Mouse (Mus musculus): ENCODE data around the gene Mpp3. TPM values are rescaled to one million over a fixed set of nuclear protein-coding genes. Genes with fewer than 3 reads are reported as not detected.

Mpp3 gene
- polyA plus RNA-seq, 1 experiment from 2014 or later = 18.4 TPM

- WGBS = 95% methylated on average over 13 of the region's 13 CpGs
- H3K4me3 ChIP-seq = no peak overlapping the region
- 0 out of 2 replicates have a peak, but pooled peaks cover 4% of the 10 kb centered on the region for H3K27me3 ChIP-seq (ENCODE audit: low read depth, poor library complexity, severe bottlenecking)
- DNase-seq (ENCODE audit: low spot score) = no peak
- H3K36me3 ChIP-seq = peaks cover 61% of the 10 kb centered on the region
- H3K27ac ChIP-seq = no peak overlapping the region
- no peaks in the 10 kb centered on the region for H3K9me3 ChIP-seq (replicated peaks)
- peaks cover 44% of the 10 kb centered on the region for H3K4me1 ChIP-seq
These were observed 4.9 kb downstream of the Mpp3 start for GRCm38 (mm10) chr11:102023406-102023805.

- H3K36me3 ChIP-seq = peaks cover 83% of the 10 kb centered on the region
- peaks cover 28% of the 10 kb centered on the region for H3K4me1 ChIP-seq
- H3K27ac ChIP-seq = no peak overlapping the region
- H3K4me3 ChIP-seq = no peak overlapping the region
- no peak for DNase-seq (ENCODE audit: low spot score)
- 71% methylated on average over 5 of the region's 5 CpGs for WGBS
- H3K27me3 ChIP-seq (ENCODE audit: low read depth, poor library complexity, severe bottlenecking) = no peaks in the 10 kb centered on the region
- no peaks in the 10 kb centered on the region for H3K9me3 ChIP-seq (replicated peaks)
These were observed 7.1 kb downstream of the Mpp3 start for GRCm38 (mm10) chr11:102021196-102021595.

- no peak for DNase-seq (ENCODE audit: low spot score)
- Histone ChIP-seq H3K4me3 (no peak overlapping the region), H3K36me3 (peaks cover 90% of the 10 kb centered on the region), H3K27me3 (ENCODE audit: low read depth, poor library complexity, severe bottlenecking) (no peaks in the 10 kb centered on the region), H3K4me1 (peaks cover 23% of the 10 kb centered on the region), H3K27ac (no peak overlapping the region), H3K9me3 (replicated peaks) (no peaks in the 10 kb centered on the region)
- WGBS = 86% methylated on average over 9 of the region's 9 CpGs
These were observed 8.5 kb downstream of the Mpp3 start for GRCm38 (mm10) chr11:102019736-102020135.

- Histone ChIP-seq H3K9me3 (replicated peaks) (no peaks in the 10 kb centered on the region), H3K4me3 (no peak overlapping the region), H3K4me1 (peaks cover 15% of the 10 kb centered on the region), H3K27me3 (ENCODE audit: low read depth, poor library complexity, severe bottlenecking) (no peaks in the 10 kb centered on the region), H3K36me3 (peaks cover 94% of the 10 kb centered on the region), H3K27ac (no peak overlapping the region)
- WGBS = 97% methylated on average over 1 of the region's 1 CpGs
- no peak for DNase-seq (ENCODE audit: low spot score)
These were observed 12.1 kb downstream of the Mpp3 start for GRCm38 (mm10) chr11:102016136-102016535.

- 70% methylated on average over 6 of the region's 6 CpGs for WGBS
- peaks cover 19% of the 10 kb centered on the region for H3K4me1 ChIP-seq
- peaks cover 98% of the 10 kb centered on the region for H3K36me3 ChIP-seq
- no peaks in the 10 kb centered on the region for H3K9me3 ChIP-seq (replicated peaks)
- H3K4me3 ChIP-seq = no peak overlapping the region
- DNase-seq (ENCODE audit: low spot score) = no peak
- no peaks in the 10 kb centered on the region for H3K27me3 ChIP-seq (ENCODE audit: low read depth, poor library complexity, severe bottlenecking)
- H3K27ac ChIP-seq = peak overlapping the region; percentile 6; the same call in 1 of the 2 replicates
These were observed 12.8 kb downstream of the Mpp3 start for GRCm38 (mm10) chr11:102015472-102015871.

- H3K27ac ChIP-seq = no peak overlapping the region
- no peaks in the 10 kb centered on the region for H3K9me3 ChIP-seq (replicated peaks)
- DNase-seq (ENCODE audit: low spot score) = no peak
- peaks cover 31% of the 10 kb centered on the region for H3K4me1 ChIP-seq
- H3K27me3 ChIP-seq (ENCODE audit: low read depth, poor library complexity, severe bottlenecking) = no peaks in the 10 kb centered on the region
- H3K36me3 ChIP-seq = peaks cover 99% of the 10 kb centered on the region
- 89% methylated on average over 8 of the region's 8 CpGs for WGBS
- no peak overlapping the region for H3K4me3 ChIP-seq
These were observed 15.1 kb downstream of the Mpp3 start for GRCm38 (mm10) chr11:102013201-102013600.

- Histone ChIP-seq H3K4me3 (no peak overlapping the region), H3K4me1 (peaks cover 31% of the 10 kb centered on the region), H3K9me3 (replicated peaks) (no peaks in the 10 kb centered on the region), H3K36me3 (peaks cover 99% of the 10 kb centered on the region), H3K27ac (no peak overlapping the region), H3K27me3 (ENCODE audit: low read depth, poor library complexity, severe bottlenecking) (no peaks in the 10 kb centered on the region)
- DNase-seq (ENCODE audit: low spot score) = no peak
- 78% methylated on average over 8 of the region's 8 CpGs for WGBS
These were observed 16.8 kb downstream of the Mpp3 start for GRCm38 (mm10) chr11:102011510-102011909.

- peaks cover 99% of the 10 kb centered on the region for H3K36me3 ChIP-seq
- DNase-seq (ENCODE audit: low spot score) = peak; percentile 45
- H3K27me3 ChIP-seq (ENCODE audit: low read depth, poor library complexity, severe bottlenecking) = no peaks in the 10 kb centered on the region
- 56% methylated on average over 13 of the region's 13 CpGs for WGBS
- peak overlapping the region; percentile 7; the same call in 1 of the 2 replicates for H3K4me3 ChIP-seq
- H3K27ac ChIP-seq = peak overlapping the region; percentile 76
- H3K4me1 ChIP-seq = peaks cover 19% of the 10 kb centered on the region
- H3K9me3 ChIP-seq (replicated peaks) = no peaks in the 10 kb centered on the region
These were observed 18.1 kb downstream of the Mpp3 start for GRCm38 (mm10) chr11:102010140-102010539.

GRCm38 (mm10) chr11:102008954-102009637 lies 19.2 kb downstream of the Mpp3 start:
- no peaks in the 10 kb centered on the region for H3K27me3 ChIP-seq (ENCODE audit: low read depth, poor library complexity, severe bottlenecking)
- peaks cover 99% of the 10 kb centered on the region for H3K36me3 ChIP-seq
- WGBS = 89% methylated on average over 15 of the region's 15 CpGs
- no peak for DNase-seq (ENCODE audit: low spot score)
- H3K4me1 ChIP-seq = peaks cover 18% of the 10 kb centered on the region
- no peaks in the 10 kb centered on the region for H3K9me3 ChIP-seq (replicated peaks)
- peak overlapping the region; percentile 76 for H3K27ac ChIP-seq
- no peak overlapping the region for H3K4me3 ChIP-seq

- H3K4me3 ChIP-seq = no peak overlapping the region
- no peaks in the 10 kb centered on the region for H3K9me3 ChIP-seq (replicated peaks)
- H3K4me1 ChIP-seq = peaks cover 18% of the 10 kb centered on the region
- H3K27ac ChIP-seq = 0 out of 2 replicates have a peak overlapping the region, but pooled peaks have one; percentile 4
- WGBS = 96% methylated on average over 8 of the region's 8 CpGs
- no peak for DNase-seq (ENCODE audit: low spot score)
- H3K36me3 ChIP-seq = peaks cover 99% of the 10 kb centered on the region
- H3K27me3 ChIP-seq (ENCODE audit: low read depth, poor library complexity, severe bottlenecking) = no peaks in the 10 kb centered on the region
These were observed 19.9 kb downstream of the Mpp3 start for GRCm38 (mm10) chr11:102008372-102008771.

- 95% methylated on average over 5 of the region's 5 CpGs for WGBS
These were observed 21.6 kb downstream of the Mpp3 start for GRCm38 (mm10) chr11:102006688-102007087.

GRCm38 (mm10) chr11:102006271-102006670 lies 22.0 kb downstream of the Mpp3 start:
- H3K36me3 ChIP-seq = peaks cover 87% of the 10 kb centered on the region
- no peak for DNase-seq (ENCODE audit: low spot score)
- H3K4me1 ChIP-seq = peaks cover 16% of the 10 kb centered on the region
- no peak overlapping the region for H3K4me3 ChIP-seq
- no peaks in the 10 kb centered on the region for H3K27me3 ChIP-seq (ENCODE audit: low read depth, poor library complexity, severe bottlenecking)
- H3K27ac ChIP-seq = no peak overlapping the region
- no peaks in the 10 kb centered on the region for H3K9me3 ChIP-seq (replicated peaks)
- 84% methylated on average over 9 of the region's 9 CpGs for WGBS

More at GRCm38 (mm10) chr11:102006688-102007087, 21.6 kb downstream of the Mpp3 start:
- no peak for DNase-seq (ENCODE audit: low spot score)
- Histone ChIP-seq H3K36me3 (peaks cover 87% of the 10 kb centered on the region), H3K4me3 (no peak overlapping the region), H3K27me3 (ENCODE audit: low read depth, poor library complexity, severe bottlenecking) (no peaks in the 10 kb centered on the region), H3K27ac (no peak overlapping the region), H3K9me3 (replicated peaks) (no peaks in the 10 kb centered on the region), H3K4me1 (peaks cover 18% of the 10 kb centered on the region)

- peaks cover 84% of the 10 kb centered on the region for H3K36me3 ChIP-seq
- no peaks in the 10 kb centered on the region for H3K27me3 ChIP-seq (ENCODE audit: low read depth, poor library complexity, severe bottlenecking)
- WGBS = 92% methylated on average over 8 of the region's 8 CpGs
- H3K27ac ChIP-seq = no peak overlapping the region
- no peaks in the 10 kb centered on the region for H3K9me3 ChIP-seq (replicated peaks)
- no peak overlapping the region for H3K4me3 ChIP-seq
- no peaks in the 10 kb centered on the region; the same call in 1 of the 2 replicates for H3K4me1 ChIP-seq
- no peak for DNase-seq (ENCODE audit: low spot score)
These were observed 24.0 kb downstream of the Mpp3 start for GRCm38 (mm10) chr11:102004251-102004650.
